Comparison of ENCODE assay signal across 11 mouse cellular contexts in the genomic region with DNA sequence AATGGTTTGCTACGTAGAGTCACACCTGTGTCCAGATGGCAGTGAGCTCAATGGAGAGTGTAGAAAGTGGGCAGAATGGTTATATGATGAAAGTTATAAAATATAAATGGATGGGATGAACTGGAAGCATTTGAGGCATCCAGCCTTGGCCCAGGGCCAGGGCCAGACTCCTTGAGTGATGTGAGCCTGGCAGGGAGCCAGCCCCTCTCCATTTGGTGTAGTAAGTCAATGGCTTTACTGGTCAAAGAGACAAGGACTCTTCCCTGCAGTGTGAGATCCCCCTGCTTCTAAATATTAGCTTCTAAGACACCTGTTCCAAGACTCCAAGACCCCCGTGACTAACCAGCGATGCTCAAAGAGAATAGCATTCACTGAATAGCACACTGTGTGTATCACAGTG. TPM values are rescaled to one million over a fixed set of nuclear protein-coding genes. Genes with fewer than 3 reads are reported as not detected.
DNase-seq lines count a peak whose midpoint lies in the region; ATAC-seq and TF ChIP-seq lines count a peak whose summit lies in the region.
"Had no signal": no experiment of that assay in that cellular context is flagged by ENCODE, and none has a peak within 500 bp of the region (broad histone marks: within the 10 kb centered on the region; RNA-seq: fewer than 3 reads in every experiment).

No protein-coding gene starts in this region.

- H3K27ac ChIP-seq in cerebellum, adult 2 months (ENCODE audit: insufficient read depth, low read length), result no peak overlapping the region
- H3K27ac ChIP-seq: liver, embryonic 12.5 days had no signal

- H3K27me3 ChIP-seq in cerebellum, adult 2 months (ENCODE audit: control insufficient read depth, insufficient read depth, low read length), result no peaks in the 10 kb centered on the region

- peaks cover 12% of the 10 kb centered on the region for H3K4me1 ChIP-seq in cerebellum, adult 2 months (ENCODE audit: control insufficient read depth, insufficient read depth, low read length)

- H3K4me3 ChIP-seq in cerebellum, adult 2 months (replicated peaks; ENCODE audit: insufficient read depth, low read depth, low read length), result no peak overlapping the region
- H3K4me3 ChIP-seq: liver, embryonic 12.5 days; myocyte had no signal

- WGBS in cerebellum, adult 2 months, result 40% methylated on average over 3 of the region's 3 CpGs

- DNase-seq in gastrocnemius, postnatal 10 days, result peak; percentile 59
- no peak for DNase-seq in gastrocnemius, postnatal 25 days
- DNase-seq in retina, postnatal 1 day, result peak; percentile 72
- no peak for DNase-seq in retina, embryonic 14.5 days (ENCODE audit: low spot score)
- peak; percentile 53 to 62 for DNase-seq in cerebellum, adult 2 months
- DNase-seq in lung, postnatal 14 days, result peak; percentile 69

- no peak for TF ChIP-seq POLR2A in cerebellum, adult 2 months (IDR thresholded peaks at IDR 0.05; ENCODE audit: borderline replicate concordance, insufficient read depth, low read length)

- no peak for TF ChIP-seq CTCF in cerebellum, adult 2 months (IDR thresholded peaks at IDR 0.05; ENCODE audit: borderline replicate concordance, insufficient read depth, low read depth, low read length)

- ATAC-seq in megakaryocyte progenitor cell, adult 5-6 weeks (replicated peaks; ENCODE audit: poor library complexity), result no peak
- ATAC-seq in monocyte, adult 5-6 weeks (replicated peaks; ENCODE audit: insufficient number of reproducible peaks, low FRiP score, low TSS enrichment, poor library complexity, severe bottlenecking), result no peak
- ATAC-seq: liver, embryonic 12.5 days had no signal

RNA-seq across cellular contexts. Expression of gene Eps8l3, which starts 33.0 kb away (rescaled TPM):
- total RNA-seq in gastrocnemius, postnatal 10 days (2021), result not detected
- not detected for total RNA-seq in gastrocnemius, postnatal 25 days (2021)
- 0.05 TPM in 2 replicates for polyA plus RNA-seq in cerebellum, adult 2 months (2012; rRNA removed)
- 0.07 and 0.12 TPM in 2 replicates for total RNA-seq in megakaryocyte progenitor cell, adult 5-6 weeks (2015)
- not detected in 2 replicates for total RNA-seq in megakaryocyte progenitor cell, adult 5-6 weeks (2017)
- not detected in 3 replicates for total RNA-seq in monocyte, adult 5-6 weeks (2017)
- total RNA-seq: granulocyte monocyte progenitor cell, adult 5-6 weeks had no signal
- polyA plus RNA-seq: liver, embryonic 12.5 days; myocyte had no signal

RNA-seq across cellular contexts. Expression of gene Gstm5, which starts 51.6 kb away (rescaled TPM):
- total RNA-seq in gastrocnemius, postnatal 10 days (2021), result 10 to 100 TPM; 51.5 to 56.1 TPM
- 10 to 100 TPM; 72.6 to 73.7 TPM for total RNA-seq in gastrocnemius, postnatal 25 days (2021)
- 252 and 282 TPM in 2 replicates for polyA plus RNA-seq in cerebellum, adult 2 months (2012; rRNA removed)
- total RNA-seq in megakaryocyte progenitor cell, adult 5-6 weeks (2015), result 38.2 and 61.5 TPM in 2 replicates
- total RNA-seq in megakaryocyte progenitor cell, adult 5-6 weeks (2017), result 23.6 and 30.6 TPM in 2 replicates
- total RNA-seq in monocyte, adult 5-6 weeks (2017), result 5.0 to 6.9 TPM in 2 of 3 replicates, not detected in the other

Comparison
In these comparisons a context has a peak if more than half of its experiments do, and no peak if none do; other contexts are left out.
1. DNase-seq: peak in gastrocnemius, postnatal 10 days (single experiment), retina, postnatal 1 day (single experiment), cerebellum, adult 2 months (2 of 2) and lung, postnatal 14 days (single experiment); none in gastrocnemius, postnatal 25 days (single experiment) and retina, embryonic 14.5 days (single experiment).